Mouse (Mus musculus) embryo, embryonic 11.5 days (tissue): ENCODE measurements around the gene Gm4450.
"Not testable (repeated sequence)": the region's sequence is repeated elsewhere in the genome, so short reads cannot be mapped to it uniquely, and the experiment has no call there.

Source experiments
- DNase-seq: peaks from one replicate; pipeline ENCODE4 v3.0.0-alpha.2; 2012; ENCODE audit warnings: low read depth, low spot score

Gene Gm4450

DNA sequence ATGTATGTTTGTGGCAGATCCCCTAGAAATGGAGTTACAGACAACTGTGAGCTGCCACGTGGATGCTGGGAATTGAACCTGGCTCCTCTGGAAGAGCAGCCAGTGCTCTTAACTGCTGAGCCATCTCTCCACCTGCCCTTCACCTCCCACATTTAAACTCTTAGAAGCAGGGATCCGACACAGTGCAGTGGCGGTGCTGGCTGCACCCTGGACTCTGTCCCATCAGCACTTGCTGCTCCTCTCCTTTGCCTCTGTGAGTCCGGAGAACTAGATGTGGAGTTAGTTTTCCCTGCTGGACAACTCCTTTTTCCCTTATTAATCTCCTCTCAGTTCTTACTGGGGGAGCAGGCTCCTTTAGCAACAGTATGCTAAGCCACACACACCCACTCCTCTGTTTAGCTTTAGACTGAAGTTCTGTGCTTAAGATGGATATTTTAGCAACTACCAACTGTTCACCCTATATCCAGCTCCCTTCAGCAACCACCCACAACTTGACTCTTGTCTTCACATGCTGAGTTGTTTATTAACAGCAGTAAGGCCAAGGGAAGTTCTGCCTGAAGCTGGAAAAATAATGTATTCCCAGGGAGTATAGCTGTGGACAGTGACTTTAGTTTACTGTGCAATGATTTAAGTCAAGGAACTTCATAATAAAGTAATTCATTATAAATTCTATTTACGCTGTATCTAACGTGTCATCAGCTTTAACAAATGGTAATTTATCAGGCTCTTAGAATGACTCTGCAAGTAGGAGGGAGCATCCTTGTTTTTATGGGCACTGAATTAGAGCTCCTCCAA, 37.7 kb downstream of the Gm4450 start:
- DNase-seq: no peak

DNA sequence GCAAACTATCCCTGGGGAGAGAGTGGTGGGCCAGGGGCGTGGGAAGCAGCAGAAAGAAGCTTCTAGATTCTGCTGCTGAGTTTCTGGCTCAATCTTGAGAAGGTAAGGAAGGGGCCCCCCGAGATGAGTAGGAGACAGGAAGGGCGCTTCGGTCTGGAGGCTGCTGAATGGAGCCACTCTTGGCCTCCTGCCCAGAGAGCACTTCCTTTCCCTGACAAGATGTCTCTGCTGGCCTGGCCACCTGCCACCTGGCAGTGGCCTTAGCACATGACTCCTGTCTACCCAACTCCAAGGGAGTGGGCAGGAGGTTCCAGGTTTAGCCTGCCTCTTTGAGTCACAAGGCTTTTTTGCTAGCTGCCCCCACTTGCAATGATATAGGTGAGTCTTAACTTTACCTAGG, 39.6 kb downstream of the Gm4450 start:
- DNase-seq: no peak

- no peak for DNase-seq
Measured at GRCm38 (mm10) chr3:98416426-98417250, 40.3 kb downstream of the Gm4450 start.

DNA sequence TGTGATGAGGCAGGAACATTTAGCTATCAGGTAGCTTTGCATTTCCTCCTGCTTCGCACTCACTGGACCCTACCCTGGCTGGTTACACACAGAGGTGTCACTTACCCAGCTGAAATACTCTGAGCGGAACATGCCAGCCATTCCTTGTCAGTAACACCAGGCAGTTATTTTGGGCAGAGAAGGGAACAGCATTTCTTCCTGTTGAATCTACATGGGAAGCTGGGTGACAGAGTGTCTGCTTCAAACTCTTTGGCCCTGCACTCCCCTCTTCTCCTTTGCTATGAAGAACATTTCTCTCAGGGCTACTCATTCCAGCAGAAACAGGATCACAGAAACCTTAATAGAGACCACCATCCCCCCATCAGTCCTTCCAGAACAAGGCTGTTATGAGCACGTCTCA, 42.6 kb downstream of the Gm4450 start:
- DNase-seq: no peak

DNA sequence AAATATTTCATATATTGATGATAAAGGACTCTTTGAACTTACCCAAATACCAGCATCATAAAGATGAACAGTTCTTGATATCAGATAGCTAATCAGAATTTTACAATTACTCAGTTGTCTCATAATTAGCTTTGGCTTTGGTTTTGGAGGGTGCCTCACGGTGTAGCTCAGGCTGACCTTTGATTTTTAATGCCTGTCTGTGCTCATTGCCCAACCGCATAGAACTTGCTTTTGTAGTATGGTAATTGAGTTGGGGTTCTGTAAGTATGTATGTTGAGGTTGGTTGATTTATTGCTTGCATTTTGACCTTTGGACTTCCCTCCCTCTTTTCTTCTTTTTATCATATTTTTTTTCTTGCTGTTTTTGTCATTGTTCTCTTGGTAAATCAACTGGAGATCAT, 43.2 kb downstream of the Gm4450 start:
- no peak for DNase-seq

DNA sequence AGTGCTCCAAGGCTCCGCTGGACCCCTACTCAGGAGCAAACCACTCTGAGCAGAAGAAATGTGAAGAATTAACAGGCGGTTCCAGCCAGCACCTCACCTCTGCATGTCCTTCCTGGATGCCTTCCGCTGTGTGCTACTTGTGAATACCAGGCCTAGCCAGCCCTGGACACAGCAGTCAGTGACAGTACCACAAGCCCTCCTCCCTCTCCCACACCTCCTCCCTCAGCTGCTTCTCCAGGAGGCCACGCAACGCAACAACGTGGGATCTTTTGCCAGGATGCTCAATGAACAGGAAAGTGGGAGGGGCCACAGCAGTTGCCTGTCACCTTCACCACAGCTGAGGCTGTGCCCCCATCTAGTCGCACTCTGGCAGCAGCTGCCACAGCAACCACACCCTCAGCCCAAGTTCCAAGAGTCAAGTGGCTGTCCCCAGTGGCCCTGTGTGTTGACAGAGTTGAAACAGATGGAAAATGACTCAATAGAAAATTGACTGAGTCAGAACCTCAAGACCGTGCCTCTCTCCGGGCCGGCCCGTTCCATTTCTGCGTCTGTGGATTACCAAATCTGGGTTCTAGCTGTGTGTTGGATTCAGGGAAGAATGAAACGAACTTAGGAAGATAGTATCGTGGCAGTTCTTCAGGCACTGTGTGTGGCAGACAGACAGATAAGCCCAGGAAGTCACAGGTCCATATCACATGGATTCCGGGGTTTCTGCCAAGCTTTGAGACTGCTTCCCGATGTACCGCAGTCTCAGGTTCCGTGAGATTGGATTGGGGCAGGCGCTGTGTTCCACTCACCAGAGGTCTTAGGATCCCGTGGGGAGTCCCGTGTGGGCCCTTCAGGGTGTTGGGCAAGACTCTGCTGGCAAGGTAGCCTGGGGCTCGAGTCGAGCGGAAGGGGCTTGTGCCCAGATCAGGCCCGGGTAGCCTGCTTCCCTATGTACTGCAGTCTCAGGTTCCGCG, 46.0 kb downstream of the Gm4450 start:
- DNase-seq: not testable (repeated sequence)

DNA sequence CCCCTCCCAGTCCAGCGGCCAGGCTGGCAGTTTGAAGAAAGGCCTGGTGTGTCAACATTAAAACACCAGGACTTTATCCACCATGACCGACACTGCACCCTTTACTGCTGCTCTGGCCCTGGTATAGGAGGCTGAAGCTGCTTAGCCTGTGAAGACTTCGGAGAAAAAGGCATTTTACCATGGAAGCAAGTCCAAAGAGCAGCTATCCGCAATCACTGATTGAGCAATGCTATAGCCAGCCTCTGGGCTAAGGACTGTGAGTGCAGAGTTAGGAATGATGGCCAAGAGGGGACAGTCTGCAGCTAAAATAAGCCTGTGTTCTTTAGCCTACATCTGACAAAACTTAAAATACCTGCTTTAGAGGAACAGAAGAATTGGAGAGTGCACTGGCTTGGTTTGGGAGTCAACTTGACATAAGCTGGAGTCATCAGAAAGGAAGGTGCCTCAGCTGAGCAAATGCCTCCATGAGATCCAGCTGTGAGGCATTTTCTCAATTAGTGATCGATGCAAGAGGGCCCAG, 49.6 kb downstream of the Gm4450 start:
- not testable (repeated sequence) for DNase-seq

DNA sequence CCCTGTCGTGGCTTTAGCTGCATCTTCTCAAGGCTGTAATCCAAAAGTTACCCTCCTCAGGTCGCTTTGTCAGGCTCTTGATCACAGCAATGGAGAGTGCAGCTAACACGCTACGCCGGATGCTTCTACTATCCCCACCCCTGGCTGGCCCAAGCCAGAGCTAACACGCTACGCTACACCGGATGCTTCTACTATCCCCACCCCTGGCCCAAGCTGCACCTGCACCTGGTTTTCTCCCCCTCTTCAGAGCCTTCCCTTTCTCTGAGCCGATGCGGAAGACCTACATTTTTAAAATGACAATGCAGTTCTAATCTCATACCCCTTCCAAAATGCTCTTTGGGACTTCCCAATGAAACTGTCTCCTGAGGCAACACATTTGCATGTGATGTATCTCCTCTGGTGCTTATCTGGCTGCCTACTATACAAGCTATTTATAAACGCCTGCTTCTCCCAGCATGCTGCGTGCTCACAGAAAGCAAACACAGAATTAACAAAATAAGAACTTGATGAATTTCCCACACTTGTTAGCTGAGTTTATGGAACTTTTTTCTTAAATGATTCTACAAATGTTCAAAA, 50.3 kb downstream of the Gm4450 start:
- not testable (repeated sequence) for DNase-seq

DNA sequence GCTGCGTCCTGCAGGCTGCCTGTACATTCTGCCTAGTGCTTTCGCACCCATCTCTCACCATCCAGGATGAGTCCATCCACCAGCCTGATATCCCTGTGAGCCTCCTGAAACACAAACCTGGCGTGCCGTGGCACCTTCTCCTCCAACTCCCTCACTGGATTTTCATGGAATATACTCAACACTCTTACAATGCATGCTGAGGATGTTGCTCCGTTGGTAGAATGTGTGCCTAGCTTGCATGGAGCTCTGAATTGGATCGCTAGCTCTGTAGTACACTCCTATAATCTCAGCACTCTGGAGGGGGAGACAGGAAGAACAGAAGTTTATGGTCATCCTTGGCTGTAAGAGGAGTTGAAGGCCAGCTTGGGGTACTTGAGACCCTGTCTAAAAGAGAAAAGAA, 51.0 kb downstream of the Gm4450 start:
- DNase-seq: not testable (repeated sequence)

DNA sequence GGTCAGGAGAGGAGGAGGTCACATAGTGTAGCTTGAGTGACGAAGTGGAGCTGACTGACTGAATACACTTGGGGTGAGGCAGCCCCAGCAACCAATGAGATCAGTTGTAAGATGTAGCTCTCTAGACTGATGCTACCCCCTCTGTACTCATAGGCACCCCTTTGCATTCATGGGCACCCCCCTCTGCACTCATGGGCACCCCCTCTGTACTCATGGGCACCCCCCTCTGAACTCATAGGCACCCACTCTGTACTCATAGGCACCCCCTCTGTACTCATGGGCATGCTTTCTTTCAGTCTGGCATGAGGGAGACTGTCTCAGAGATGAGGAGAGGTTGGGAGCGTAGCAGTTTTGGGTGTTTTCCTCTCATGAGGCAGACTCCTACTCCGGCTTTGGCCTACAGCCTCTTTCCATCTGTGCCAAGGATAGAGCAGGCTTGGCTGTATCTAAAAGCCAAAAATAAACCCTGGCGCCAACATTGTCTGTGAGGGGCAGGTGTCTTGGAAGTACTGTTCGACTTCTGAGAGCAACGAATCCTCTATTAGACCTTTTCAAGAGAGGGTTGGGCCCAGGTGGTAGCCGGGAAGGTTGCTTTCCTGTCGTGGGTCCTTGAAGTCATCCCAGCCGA, 52.5 kb downstream of the Gm4450 start:
- not testable (repeated sequence) for DNase-seq
